Mouse (Mus musculus) stomach, postnatal 0 days (tissue): ENCODE data around the gene Dmrt1.

Experiments
- CTCF ChIP-seq: IDR thresholded peaks from 2 replicates; pipeline ENCODE4 v1.5.1; 2016; ENCODE audit warnings: antibody characterized with exemption, low read depth, mild to moderate bottlenecking, moderate library complexity
- EP300 ChIP-seq: optimal IDR thresholded peaks from 2 replicates; pipeline ENCODE3; 2016; ENCODE audit warnings: antibody characterized with exemption

GRCm38 (mm10) chr19:25610411-25611111, 105.1 kb downstream of the Dmrt1 start:
- no peak for TF ChIP-seq CTCF
- TF ChIP-seq EP300: no peak
